Mouse (Mus musculus): ENCODE results near the gene 5830473C10Rik.

The 5830473C10Rik gene

GRCm38 (mm10) chr5:90560743-90561142 lies at the start of gene 5830473C10Rik:
Gene 5830473C10Rik, plus strand, starts transcription at chr5:90561107.
- DNase-seq (ENCODE audit: low spot score in 2 of 2): no peak

- DNase-seq (ENCODE audit: low spot score in 2 of 2): no peak
Measured at GRCm38 (mm10) chr5:90512288-90512955, 48.5 kb upstream of the 5830473C10Rik start.

GRCm38 (mm10) chr5:90515561-90515960 lies 45.3 kb upstream of the 5830473C10Rik start:
- DNase-seq (ENCODE audit: low spot score in 2 of 2): no peak

GRCm38 (mm10) chr5:90518356-90519100 lies 42.4 kb upstream of the 5830473C10Rik start, which contains the start of gene Afm:
Gene Afm, plus strand, starts transcription at chr5:90518932.
- DNase-seq (ENCODE audit: low spot score in 2 of 2): no peak

GRCm38 (mm10) chr5:90551191-90551590 lies 9.7 kb upstream of the 5830473C10Rik start:
- DNase-seq (ENCODE audit: low spot score in 2 of 2): no peak

- no peak for DNase-seq (ENCODE audit: low spot score in 2 of 2)
Measured at GRCm38 (mm10) chr5:90556052-90556451, 4.9 kb upstream of the 5830473C10Rik start.

GRCm38 (mm10) chr5:90561721-90562275 lies 891 bp downstream of the 5830473C10Rik start:
- peak in 1 of 2 experiments; percentile 20 for DNase-seq (ENCODE audit: low spot score in 2 of 2)

- no peak for DNase-seq (ENCODE audit: low spot score in 2 of 2)
Measured at GRCm38 (mm10) chr5:90562880-90563279, 2.0 kb downstream of the 5830473C10Rik start.

- DNase-seq (ENCODE audit: low spot score in 2 of 2): no peak
Measured at GRCm38 (mm10) chr5:90564161-90564560, 3.3 kb downstream of the 5830473C10Rik start.

- no peak for DNase-seq (ENCODE audit: low spot score in 2 of 2)
Measured at GRCm38 (mm10) chr5:90565205-90565604, 4.3 kb downstream of the 5830473C10Rik start.

- no peak for DNase-seq (ENCODE audit: low spot score in 2 of 2)
Measured at GRCm38 (mm10) chr5:90567788-90568187, 6.9 kb downstream of the 5830473C10Rik start.

- DNase-seq (ENCODE audit: low spot score in 2 of 2): no peak
Measured at GRCm38 (mm10) chr5:90568338-90568737, 7.4 kb downstream of the 5830473C10Rik start.

- DNase-seq (ENCODE audit: low spot score in 2 of 2): no peak
Measured at GRCm38 (mm10) chr5:90571216-90571615, 10.3 kb downstream of the 5830473C10Rik start.

- no peak for DNase-seq (ENCODE audit: low spot score in 2 of 2)
Measured at GRCm38 (mm10) chr5:90577751-90578150, 16.8 kb downstream of the 5830473C10Rik start.

GRCm38 (mm10) chr5:90579556-90579955 lies 18.6 kb downstream of the 5830473C10Rik start:
- no peak for DNase-seq (ENCODE audit: low spot score in 2 of 2)

- DNase-seq (ENCODE audit: low spot score in 2 of 2): no peak
Measured at GRCm38 (mm10) chr5:90582179-90582578, 21.3 kb downstream of the 5830473C10Rik start.

- DNase-seq (ENCODE audit: low spot score in 2 of 2): no peak
Measured at GRCm38 (mm10) chr5:90584799-90585198, 23.9 kb downstream of the 5830473C10Rik start.

GRCm38 (mm10) chr5:90586511-90586910 lies 25.6 kb downstream of the 5830473C10Rik start:
- DNase-seq (ENCODE audit: low spot score in 2 of 2): no peak

GRCm38 (mm10) chr5:90588104-90588503 lies 27.2 kb downstream of the 5830473C10Rik start:
- no peak for DNase-seq (ENCODE audit: low spot score in 2 of 2)

GRCm38 (mm10) chr5:90588708-90589595 lies 28.0 kb downstream of the 5830473C10Rik start:
- DNase-seq (ENCODE audit: low spot score in 2 of 2): peak; percentile 59 to 78

GRCm38 (mm10) chr5:90590676-90591075 lies 29.8 kb downstream of the 5830473C10Rik start:
- no peak for DNase-seq (ENCODE audit: low spot score in 2 of 2)

GRCm38 (mm10) chr5:90591936-90592335 lies 31.0 kb downstream of the 5830473C10Rik start:
- DNase-seq (ENCODE audit: low spot score in 2 of 2): no peak
